Mouse (Mus musculus): Measurements from ENCODE around the gene Hdac8.

- no peak for TF ChIP-seq CTCF (IDR thresholded peaks at IDR 0.05; ENCODE audit: borderline replicate concordance, insufficient read depth, low read depth, low read length)
- no peak for TF ChIP-seq POLR2A (IDR thresholded peaks at IDR 0.05; ENCODE audit: borderline replicate concordance, insufficient read depth, low read length)
Observed at GRCm38 (mm10) chrX:102416386-102416785, 88.8 kb downstream of the Hdac8 start.

Measured in cerebellum, adult 2 months (tissue).